Mouse (Mus musculus) forebrain, embryonic 15.5 days (tissue): ENCODE results near the gene Slc25a51. TPM values are rescaled to one million over a fixed set of nuclear protein-coding genes. Genes with fewer than 3 reads are reported as not detected.

ENCODE experiments used
- ATAC-seq: fragments of 200-750 bp; cut with Nextera tagmentation; replicated peaks from 2 replicates; pipeline ENCODE4 v1.8.0; 2017; ENCODE audit warnings: mild to moderate bottlenecking, moderate TSS enrichment, moderate library complexity
- H3K27ac ChIP-seq: fragments of 300-500 bp; sonication (generic); replicated peaks from 2 replicates; pipeline ENCODE4 v1.5.1; 2015; ENCODE audit warnings: mild to moderate bottlenecking, inconsistent platforms
- H3K27me3 ChIP-seq: fragments of 300-500 bp; sonication (generic); 2 replicates; pipeline ENCODE4 v1.6.1; 2015; ENCODE audit warnings: inconsistent platforms
- H3K36me3 ChIP-seq: fragments of 300-500 bp; sonication (generic); 2 replicates; pipeline ENCODE4 v1.6.1; 2015; ENCODE audit warnings: mild to moderate bottlenecking, inconsistent platforms
- H3K4me1 ChIP-seq: fragments of 300-500 bp; sonication (generic); 2 replicates; pipeline ENCODE4 v1.6.1; 2015; ENCODE audit warnings: inconsistent platforms
- H3K4me2 ChIP-seq: fragments of 300-500 bp; sonication (generic); replicated peaks from 2 replicates; pipeline ENCODE4 v1.6.1; 2015; ENCODE audit warnings: mild to moderate bottlenecking, inconsistent platforms
- H3K4me3 ChIP-seq: fragments of 300-500 bp; sonication (generic); 2 replicates; pipeline ENCODE4 v1.5.1; 2015; ENCODE audit warnings: mild to moderate bottlenecking, inconsistent platforms
- H3K9ac ChIP-seq: fragments of 300-500 bp; sonication (generic); replicated peaks from 2 replicates; pipeline ENCODE4 v1.6.1; 2015; ENCODE audit warnings: mild to moderate bottlenecking, inconsistent platforms
- H3K9me3 ChIP-seq: fragments of 300-500 bp; sonication (generic); 2 replicates; pipeline ENCODE4 v1.6.1; 2016; ENCODE audit warnings: inconsistent platforms
- WGBS: fragments of 180-500 bp; shearing (Covaris S2); methylation state at CpG from one replicate; pipeline ENCODE4 v1.1.7; 2015; ENCODE audit warnings: mixed read lengths; 5-methylcytosine and 5-hydroxymethylcytosine counted together
- polyA plus RNA-seq: library from polyadenylated mRNA; unstranded; fragments of >200 nt; fragmentation: Nextera tagmentation; extraction: Ambion mirVana; gene quantifications from 2 replicates; pipeline ENCODE4 v1.2.1, GENCODE M21; 2015

Slc25a51 gene
- polyA plus RNA-seq, 1 experiment from 2014 or later = 86.1 TPM

GRCm38 (mm10) chr4:45441778-45442177 lies 33.2 kb upstream of the Slc25a51 start:
- H3K4me3 ChIP-seq = no peak overlapping the region
- ATAC-seq = no peak
- H3K4me2 ChIP-seq = no peak overlapping the region
- H3K36me3 ChIP-seq = peaks cover 25% of the 10 kb centered on the region
- H3K9me3 ChIP-seq = no peaks in the 10 kb centered on the region
- H3K27me3 ChIP-seq = no peaks in the 10 kb centered on the region
- 54% methylated on average over 1 of the region's 1 CpGs for WGBS
- H3K9ac ChIP-seq = no peak overlapping the region
- no peak overlapping the region for H3K27ac ChIP-seq
- peaks cover 12% of the 10 kb centered on the region for H3K4me1 ChIP-seq

- 0 out of 2 replicates have a peak, but pooled peaks cover 8% of the 10 kb centered on the region for H3K36me3 ChIP-seq
- H3K4me2 ChIP-seq = no peak overlapping the region
- H3K9ac ChIP-seq = no peak overlapping the region
- 62% methylated on average over 5 of the region's 5 CpGs for WGBS
- no peak overlapping the region for H3K4me3 ChIP-seq
- H3K27me3 ChIP-seq = no peaks in the 10 kb centered on the region
- no peak overlapping the region for H3K27ac ChIP-seq
- no peak for ATAC-seq
- H3K4me1 ChIP-seq = peaks cover 34% of the 10 kb centered on the region
- no peaks in the 10 kb centered on the region for H3K9me3 ChIP-seq
Measured at GRCm38 (mm10) chr4:45439281-45439680, 30.7 kb upstream of the Slc25a51 start.

DNA sequence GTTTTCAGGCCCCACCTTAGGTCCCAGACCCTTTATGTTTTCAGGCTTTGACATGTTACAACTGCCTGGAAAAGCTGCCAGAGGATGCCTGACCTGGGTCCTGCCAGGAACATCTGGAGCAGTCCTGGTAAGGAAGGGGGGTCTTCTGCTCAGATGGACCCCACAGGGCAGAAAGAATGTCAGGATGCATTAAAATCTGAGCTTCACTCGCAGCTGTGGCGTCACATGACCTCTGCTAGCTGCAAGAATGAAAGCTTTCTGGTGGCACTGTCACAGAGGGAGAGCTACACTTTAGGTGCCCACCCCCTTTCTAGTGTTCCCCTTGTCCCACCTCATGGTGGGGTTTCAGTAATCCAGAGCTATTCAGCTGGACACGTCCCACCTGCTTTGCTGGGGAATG lies 28.4 kb upstream of the Slc25a51 start:
- Histone ChIP-seq H3K36me3 (0 out of 2 replicates have a peak, but pooled peaks cover 8% of the 10 kb centered on the region), H3K27ac (peak overlapping the region; percentile 45), H3K4me3 (no peak overlapping the region), H3K9ac (no peak overlapping the region), H3K9me3 (no peaks in the 10 kb centered on the region), H3K4me2 (no peak overlapping the region), H3K27me3 (no peaks in the 10 kb centered on the region), H3K4me1 (peaks cover 49% of the 10 kb centered on the region)
- no peak; the same call in 1 of the 2 replicates for ATAC-seq
- 51% methylated on average over 3 of the region's 3 CpGs for WGBS

GRCm38 (mm10) chr4:45436383-45436913 lies 27.9 kb upstream of the Slc25a51 start:
- no peak for ATAC-seq
- peaks cover 55% of the 10 kb centered on the region for H3K4me1 ChIP-seq
- 0 out of 2 replicates have a peak, but pooled peaks cover 8% of the 10 kb centered on the region for H3K36me3 ChIP-seq
- H3K4me3 ChIP-seq = no peak overlapping the region
- H3K27ac ChIP-seq = peak overlapping the region; percentile 45; the same call in 1 of the 2 replicates
- no peak overlapping the region for H3K4me2 ChIP-seq
- WGBS = 70% methylated on average over 7 of the region's 7 CpGs
- H3K27me3 ChIP-seq = no peaks in the 10 kb centered on the region
- H3K9me3 ChIP-seq = no peaks in the 10 kb centered on the region
- no peak overlapping the region for H3K9ac ChIP-seq

GRCm38 (mm10) chr4:45435899-45436298 lies 27.3 kb upstream of the Slc25a51 start:
- Histone ChIP-seq H3K4me2 (no peak overlapping the region), H3K9me3 (no peaks in the 10 kb centered on the region), H3K36me3 (0 out of 2 replicates have a peak, but pooled peaks cover 8% of the 10 kb centered on the region), H3K27me3 (no peaks in the 10 kb centered on the region), H3K4me3 (no peak overlapping the region), H3K27ac (no peak overlapping the region; the same call in 1 of the 2 replicates), H3K4me1 (peaks cover 56% of the 10 kb centered on the region), H3K9ac (no peak overlapping the region)
- ATAC-seq = no peak
- 71% methylated on average over 2 of the region's 2 CpGs for WGBS

GRCm38 (mm10) chr4:45434681-45435080 lies 26.1 kb upstream of the Slc25a51 start:
- Histone ChIP-seq H3K4me1 (peaks cover 66% of the 10 kb centered on the region), H3K27ac (no peak overlapping the region), H3K4me3 (no peak overlapping the region), H3K36me3 (no peaks in the 10 kb centered on the region), H3K9ac (no peak overlapping the region), H3K27me3 (no peaks in the 10 kb centered on the region), H3K4me2 (no peak overlapping the region), H3K9me3 (no peaks in the 10 kb centered on the region)
- WGBS = 78% methylated on average over 4 of the region's 4 CpGs
- no peak for ATAC-seq

GRCm38 (mm10) chr4:45434071-45434470 lies 25.5 kb upstream of the Slc25a51 start:
- no peaks in the 10 kb centered on the region for H3K27me3 ChIP-seq
- H3K36me3 ChIP-seq = no peaks in the 10 kb centered on the region
- no peak overlapping the region for H3K4me2 ChIP-seq
- WGBS = 68% methylated on average over 12 of the region's 12 CpGs
- no peak overlapping the region for H3K27ac ChIP-seq
- no peak for ATAC-seq
- no peaks in the 10 kb centered on the region for H3K9me3 ChIP-seq
- H3K4me3 ChIP-seq = no peak overlapping the region
- no peak overlapping the region for H3K9ac ChIP-seq
- H3K4me1 ChIP-seq = peaks cover 72% of the 10 kb centered on the region

DNA sequence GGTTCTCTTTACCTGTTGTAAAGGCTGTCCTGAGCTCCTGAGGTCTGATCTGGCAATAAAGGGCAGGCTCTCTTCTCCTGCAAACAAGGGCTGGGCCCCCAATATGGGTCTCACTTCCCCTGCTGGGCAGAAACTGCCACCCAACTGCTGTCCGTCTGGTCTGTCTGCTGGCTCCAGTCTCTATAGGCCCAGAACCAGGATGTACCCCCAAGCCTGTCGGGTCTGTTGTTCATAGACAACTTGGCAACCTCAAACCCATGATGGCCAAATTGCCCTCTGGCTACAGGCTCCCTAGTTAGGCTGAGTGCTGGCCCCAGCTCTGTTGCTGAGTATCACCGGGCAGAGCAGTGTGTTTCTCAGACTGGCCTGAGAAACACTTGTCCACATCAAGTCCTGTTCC lies 23.2 kb upstream of the Slc25a51 start:
- WGBS = 78% methylated on average over 3 of the region's 3 CpGs
- Histone ChIP-seq H3K4me3 (no peak overlapping the region), H3K9ac (no peak overlapping the region), H3K4me2 (no peak overlapping the region), H3K27me3 (no peaks in the 10 kb centered on the region), H3K4me1 (peaks cover 86% of the 10 kb centered on the region), H3K9me3 (no peaks in the 10 kb centered on the region), H3K27ac (peak overlapping the region; percentile 47; the same call in 1 of the 2 replicates), H3K36me3 (no peaks in the 10 kb centered on the region)
- ATAC-seq = no peak

GRCm38 (mm10) chr4:45431316-45431715 lies 22.8 kb upstream of the Slc25a51 start:
- Histone ChIP-seq H3K4me2 (no peak overlapping the region), H3K27ac (peak overlapping the region; percentile 47), H3K4me1 (peaks cover 88% of the 10 kb centered on the region), H3K4me3 (no peak overlapping the region), H3K27me3 (no peaks in the 10 kb centered on the region), H3K36me3 (no peaks in the 10 kb centered on the region), H3K9me3 (no peaks in the 10 kb centered on the region), H3K9ac (no peak overlapping the region)
- WGBS = 71% methylated on average over 3 of the region's 3 CpGs
- ATAC-seq = no peak

- peak; percentile 21; the same call in 1 of the 2 replicates for ATAC-seq
- Histone ChIP-seq H3K4me3 (no peak overlapping the region), H3K4me2 (no peak overlapping the region), H3K27ac (peak overlapping the region; percentile 52), H3K36me3 (no peaks in the 10 kb centered on the region), H3K9me3 (no peaks in the 10 kb centered on the region), H3K27me3 (no peaks in the 10 kb centered on the region), H3K9ac (no peak overlapping the region), H3K4me1 (peaks cover 72% of the 10 kb centered on the region)
- WGBS = 46% methylated on average over 7 of the region's 7 CpGs
Measured at GRCm38 (mm10) chr4:45429451-45429850, 20.9 kb upstream of the Slc25a51 start.

DNA sequence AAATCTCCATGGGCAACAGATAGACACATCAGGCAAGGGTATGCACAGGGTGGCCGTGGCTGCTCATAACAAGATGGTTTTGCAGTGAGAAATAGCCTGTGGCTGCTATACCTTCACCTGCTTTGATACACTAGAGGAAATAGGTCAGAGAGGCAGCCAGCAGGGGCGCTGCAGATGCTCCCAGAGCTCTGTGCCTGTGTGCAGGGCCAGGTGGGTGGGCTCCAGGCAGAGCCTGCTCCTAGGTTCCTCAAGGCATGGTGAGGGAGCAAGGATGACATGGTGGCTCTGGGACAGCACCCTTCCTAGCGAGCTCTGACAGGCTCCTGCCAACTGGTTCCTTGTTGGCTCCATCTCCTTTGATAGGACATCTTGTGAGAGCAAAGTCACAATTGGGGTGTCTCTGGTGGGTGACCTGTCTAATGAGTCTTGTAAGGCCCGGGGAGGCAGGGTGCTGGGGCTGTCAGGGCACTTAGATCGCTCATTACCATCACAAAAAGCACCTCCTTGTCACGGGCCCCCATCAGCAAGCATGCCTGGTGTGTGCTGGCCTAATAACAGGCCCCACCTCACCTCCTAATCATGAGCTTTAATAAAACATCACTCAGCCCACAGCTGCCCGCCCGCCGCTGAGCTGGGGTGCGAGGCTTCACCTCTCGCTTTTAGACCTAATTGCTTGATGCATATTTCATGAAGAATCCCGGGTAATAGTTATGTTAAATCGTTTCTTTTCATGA lies 18.3 kb upstream of the Slc25a51 start:
- peak overlapping the region; percentile 70 for H3K27ac ChIP-seq
- no peaks in the 10 kb centered on the region for H3K36me3 ChIP-seq
- peaks cover 68% of the 10 kb centered on the region for H3K4me1 ChIP-seq

DNA sequence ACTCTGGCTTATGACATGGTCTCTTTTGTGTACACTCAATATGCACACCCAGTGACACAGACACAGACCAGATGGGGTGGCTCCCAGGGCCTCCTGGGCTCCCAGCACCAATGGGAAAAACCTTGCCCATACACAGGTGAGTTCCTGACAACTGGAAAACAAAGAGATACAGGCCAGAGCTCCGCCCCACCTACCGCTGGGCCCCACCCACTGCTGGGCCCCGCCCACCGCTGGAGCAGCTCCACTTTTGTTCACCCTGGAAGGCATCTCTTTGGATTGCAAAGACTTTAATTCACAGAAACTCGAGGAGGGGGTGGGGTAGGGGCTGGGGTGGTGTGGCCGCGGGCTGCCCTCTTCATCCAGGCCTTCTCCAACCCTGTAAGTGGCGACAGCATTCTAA lies 14.8 kb upstream of the Slc25a51 start:
- no peak for ATAC-seq
- Histone ChIP-seq H3K27ac (0 out of 2 replicates have a peak overlapping the region, but pooled peaks have one; percentile 24), H3K4me1 (peaks cover 72% of the 10 kb centered on the region)

More for the DNA sequence above, 18.3 kb upstream of the Slc25a51 start:
- Histone ChIP-seq H3K9ac (no peak overlapping the region), H3K27me3 (no peaks in the 10 kb centered on the region), H3K9me3 (no peaks in the 10 kb centered on the region), H3K4me3 (no peak overlapping the region), H3K4me2 (no peak overlapping the region)
- 16% methylated on average over 13 of the region's 13 CpGs for WGBS
- peak; percentile 59 for ATAC-seq

More for the DNA sequence above, 14.8 kb upstream of the Slc25a51 start:
- WGBS = 14% methylated on average over 8 of the region's 8 CpGs
- no peaks in the 10 kb centered on the region for H3K9me3 ChIP-seq
- H3K36me3 ChIP-seq = no peaks in the 10 kb centered on the region
- H3K9ac ChIP-seq = no peak overlapping the region
- no peak overlapping the region for H3K4me3 ChIP-seq
- no peak overlapping the region for H3K4me2 ChIP-seq
- H3K27me3 ChIP-seq = no peaks in the 10 kb centered on the region
